Mouse (Mus musculus): ENCODE measurements around the gene Casz1. TPM values are rescaled to one million over a fixed set of nuclear protein-coding genes. Genes with fewer than 3 reads are reported as not detected.

Casz1 gene
- polyA plus RNA-seq, 1 experiment from 2014 or later: 7.3 TPM

DNA sequence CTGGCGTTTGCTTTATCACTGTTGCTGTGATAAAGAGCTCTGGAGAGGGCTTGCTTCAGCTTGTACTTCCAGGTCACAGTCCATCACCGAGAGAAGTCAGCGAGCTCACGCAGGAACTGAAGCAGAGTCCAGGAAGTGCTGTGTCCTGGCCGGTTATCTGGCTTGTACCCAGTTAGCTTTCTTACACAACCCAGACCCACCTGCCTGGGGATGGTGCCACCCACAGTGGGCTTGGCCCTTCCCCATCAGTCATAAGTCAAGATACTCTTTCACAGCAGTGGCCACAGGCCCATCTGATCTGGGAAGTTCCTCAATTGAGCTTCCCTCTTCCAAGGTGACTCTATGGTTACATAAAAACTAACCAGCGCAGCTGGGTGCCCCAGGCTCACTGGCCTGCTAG, 31.6 kb upstream of the Casz1 start:
- no peaks in the 10 kb centered on the region for H3K9me3 ChIP-seq (ENCODE audit: control insufficient read depth, low read length)
- H3K27me3 ChIP-seq (ENCODE audit: control insufficient read depth, insufficient read depth, low read depth, low read length): peaks cover 28% of the 10 kb centered on the region
- H3K9ac ChIP-seq (ENCODE audit: low read length): no peak overlapping the region
- no peaks in the 10 kb centered on the region; the same call in 1 of the 2 replicates for H3K4me1 ChIP-seq (replicated peaks; ENCODE audit: control insufficient read depth, insufficient read depth, low read length)
- no peak overlapping the region for H3K4me2 ChIP-seq (ENCODE audit: low read depth, low read length)
- no peak for ATAC-seq (ENCODE audit: low read depth)
- no peak overlapping the region for H3K27ac ChIP-seq (ENCODE audit: low read length)
- H3K4me3 ChIP-seq (ENCODE audit: low read length): no peak overlapping the region
- WGBS: 57% methylated on average over 6 of the region's 6 CpGs
- no peaks in the 10 kb centered on the region for H3K36me3 ChIP-seq (ENCODE audit: control insufficient read depth, insufficient read depth, low read length)

DNA sequence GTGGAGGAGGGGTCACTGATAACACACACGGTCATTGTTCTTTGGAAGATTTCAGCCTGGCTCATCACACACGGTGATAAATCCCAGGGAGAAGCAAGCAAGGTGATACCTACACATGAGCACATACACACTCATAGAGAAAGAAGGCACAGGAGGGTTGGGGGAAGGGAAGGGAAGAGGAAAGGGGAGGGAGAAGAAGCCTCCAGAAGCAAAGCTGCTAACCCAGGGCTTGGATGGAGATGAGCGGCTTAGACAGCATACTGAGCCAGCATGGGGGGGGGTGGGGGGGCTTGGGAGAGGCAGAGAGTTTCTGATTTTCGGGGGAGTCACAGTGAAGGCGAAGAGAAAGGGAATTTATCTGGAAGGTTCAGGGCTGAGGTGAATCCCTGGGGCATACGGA, 30.2 kb upstream of the Casz1 start:
- no peaks in the 10 kb centered on the region for H3K9me3 ChIP-seq (ENCODE audit: control insufficient read depth, low read length)
- 73% methylated on average over 6 of the region's 6 CpGs for WGBS
- no peaks in the 10 kb centered on the region for H3K36me3 ChIP-seq (ENCODE audit: control insufficient read depth, insufficient read depth, low read length)
- H3K4me2 ChIP-seq (ENCODE audit: low read depth, low read length): no peak overlapping the region
- H3K27me3 ChIP-seq (ENCODE audit: control insufficient read depth, insufficient read depth, low read depth, low read length): peaks cover 28% of the 10 kb centered on the region
- no peak for ATAC-seq (ENCODE audit: low read depth)
- no peak overlapping the region for H3K27ac ChIP-seq (ENCODE audit: low read length)
- no peaks in the 10 kb centered on the region; the same call in 1 of the 2 replicates for H3K4me1 ChIP-seq (replicated peaks; ENCODE audit: control insufficient read depth, insufficient read depth, low read length)
- H3K9ac ChIP-seq (ENCODE audit: low read length): no peak overlapping the region
- no peak overlapping the region for H3K4me3 ChIP-seq (ENCODE audit: low read length)

GRCm38 (mm10) chr4:148775476-148776269, 28.6 kb upstream of the Casz1 start:
- no peak overlapping the region for H3K4me2 ChIP-seq (ENCODE audit: low read depth, low read length)
- no peaks in the 10 kb centered on the region for H3K36me3 ChIP-seq (ENCODE audit: control insufficient read depth, insufficient read depth, low read length)
- H3K27ac ChIP-seq (ENCODE audit: low read length): no peak overlapping the region
- peak; percentile 15; the same call in 1 of the 2 replicates for ATAC-seq (ENCODE audit: low read depth)
- H3K4me3 ChIP-seq (ENCODE audit: low read length): no peak overlapping the region
- H3K4me1 ChIP-seq (replicated peaks; ENCODE audit: control insufficient read depth, insufficient read depth, low read length): no peaks in the 10 kb centered on the region; the same call in 1 of the 2 replicates
- H3K9me3 ChIP-seq (ENCODE audit: control insufficient read depth, low read length): no peaks in the 10 kb centered on the region
- 57% methylated on average over 10 of the region's 10 CpGs for whole genome bisulfite sequencing
- no peak overlapping the region for H3K9ac ChIP-seq (ENCODE audit: low read length)
- H3K27me3 ChIP-seq (ENCODE audit: control insufficient read depth, insufficient read depth, low read depth, low read length): peaks cover 23% of the 10 kb centered on the region

DNA sequence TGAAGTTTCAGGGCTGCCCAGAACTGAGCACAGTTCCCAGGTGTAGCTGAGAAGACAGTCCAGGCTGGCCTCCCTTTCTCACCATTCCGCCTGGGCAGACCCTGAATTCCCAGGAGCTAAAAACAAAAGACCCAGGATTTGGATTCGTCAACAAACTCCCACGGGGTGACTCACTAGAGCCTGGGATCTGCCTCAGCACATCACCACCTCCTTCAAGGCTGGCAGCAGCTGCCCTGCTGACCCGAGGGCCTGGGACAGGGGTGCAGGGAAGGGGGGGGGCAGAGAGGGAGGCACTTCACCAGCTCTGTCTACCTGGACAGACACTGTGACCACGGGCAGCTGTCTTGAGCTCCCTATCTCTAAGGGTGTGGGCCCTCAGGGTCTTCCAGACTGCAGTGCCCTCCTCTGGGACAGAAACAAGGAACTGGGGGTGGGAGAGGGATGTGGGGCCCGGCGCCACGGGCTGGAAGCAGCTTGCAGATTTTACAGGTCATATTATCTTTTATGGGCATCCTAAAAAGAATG, 24.1 kb upstream of the Casz1 start:
- no peak overlapping the region for H3K4me3 ChIP-seq (ENCODE audit: low read length)
- no peak overlapping the region for H3K4me2 ChIP-seq (ENCODE audit: low read depth, low read length)
- ATAC-seq (ENCODE audit: low read depth): no peak
- no peaks in the 10 kb centered on the region for H3K9me3 ChIP-seq (ENCODE audit: control insufficient read depth, low read length)
- H3K9ac ChIP-seq (ENCODE audit: low read length): no peak overlapping the region
- H3K27me3 ChIP-seq (ENCODE audit: control insufficient read depth, insufficient read depth, low read depth, low read length): no peaks in the 10 kb centered on the region
- H3K36me3 ChIP-seq (ENCODE audit: control insufficient read depth, insufficient read depth, low read length): no peaks in the 10 kb centered on the region
- no peak overlapping the region for H3K27ac ChIP-seq (ENCODE audit: low read length)
- WGBS: 43% methylated on average over 8 of the region's 8 CpGs
- no peaks in the 10 kb centered on the region for H3K4me1 ChIP-seq (replicated peaks; ENCODE audit: control insufficient read depth, insufficient read depth, low read length)

GRCm38 (mm10) chr4:148781516-148781915, 22.7 kb upstream of the Casz1 start:
- no peak overlapping the region for H3K27ac ChIP-seq (ENCODE audit: low read length)
- WGBS: 55% methylated on average over 7 of the region's 7 CpGs
- H3K27me3 ChIP-seq (ENCODE audit: control insufficient read depth, insufficient read depth, low read depth, low read length): no peaks in the 10 kb centered on the region
- H3K9me3 ChIP-seq (ENCODE audit: control insufficient read depth, low read length): no peaks in the 10 kb centered on the region
- no peak overlapping the region for H3K4me2 ChIP-seq (ENCODE audit: low read depth, low read length)
- no peak overlapping the region for H3K9ac ChIP-seq (ENCODE audit: low read length)
- no peaks in the 10 kb centered on the region for H3K36me3 ChIP-seq (ENCODE audit: control insufficient read depth, insufficient read depth, low read length)
- H3K4me3 ChIP-seq (ENCODE audit: low read length): no peak overlapping the region
- ATAC-seq (ENCODE audit: low read depth): no peak
- H3K4me1 ChIP-seq (replicated peaks; ENCODE audit: control insufficient read depth, insufficient read depth, low read length): no peaks in the 10 kb centered on the region

- Histone ChIP-seq H3K27ac (ENCODE audit: low read length) (no peak overlapping the region), H3K4me1 (replicated peaks; ENCODE audit: control insufficient read depth, insufficient read depth, low read length) (no peaks in the 10 kb centered on the region), H3K4me2 (ENCODE audit: low read depth, low read length) (no peak overlapping the region), H3K36me3 (ENCODE audit: control insufficient read depth, insufficient read depth, low read length) (no peaks in the 10 kb centered on the region), H3K9ac (ENCODE audit: low read length) (no peak overlapping the region), H3K4me3 (ENCODE audit: low read length) (no peak overlapping the region), H3K9me3 (ENCODE audit: control insufficient read depth, low read length) (no peaks in the 10 kb centered on the region), H3K27me3 (ENCODE audit: control insufficient read depth, insufficient read depth, low read depth, low read length) (no peaks in the 10 kb centered on the region)
- no peak for ATAC-seq (ENCODE audit: low read depth)
- 67% methylated on average over 6 of the region's 6 CpGs for WGBS
Observed at GRCm38 (mm10) chr4:148782880-148783279, 21.3 kb upstream of the Casz1 start.

- H3K9me3 ChIP-seq (ENCODE audit: control insufficient read depth, low read length): no peaks in the 10 kb centered on the region
- H3K4me1 ChIP-seq (replicated peaks; ENCODE audit: control insufficient read depth, insufficient read depth, low read length): no peaks in the 10 kb centered on the region
- H3K4me3 ChIP-seq (ENCODE audit: low read length): no peak overlapping the region
- WGBS: 49% methylated on average over 6 of the region's 6 CpGs
- no peak overlapping the region for H3K4me2 ChIP-seq (ENCODE audit: low read depth, low read length)
- no peak overlapping the region for H3K9ac ChIP-seq (ENCODE audit: low read length)
- H3K27me3 ChIP-seq (ENCODE audit: control insufficient read depth, insufficient read depth, low read depth, low read length): peaks cover 3% of the 10 kb centered on the region; the same call in 1 of the 2 replicates
- no peak overlapping the region for H3K27ac ChIP-seq (ENCODE audit: low read length)
- ATAC-seq (ENCODE audit: low read depth): no peak
- H3K36me3 ChIP-seq (ENCODE audit: control insufficient read depth, insufficient read depth, low read length): no peaks in the 10 kb centered on the region
Observed at GRCm38 (mm10) chr4:148783760-148784159, 20.5 kb upstream of the Casz1 start.

DNA sequence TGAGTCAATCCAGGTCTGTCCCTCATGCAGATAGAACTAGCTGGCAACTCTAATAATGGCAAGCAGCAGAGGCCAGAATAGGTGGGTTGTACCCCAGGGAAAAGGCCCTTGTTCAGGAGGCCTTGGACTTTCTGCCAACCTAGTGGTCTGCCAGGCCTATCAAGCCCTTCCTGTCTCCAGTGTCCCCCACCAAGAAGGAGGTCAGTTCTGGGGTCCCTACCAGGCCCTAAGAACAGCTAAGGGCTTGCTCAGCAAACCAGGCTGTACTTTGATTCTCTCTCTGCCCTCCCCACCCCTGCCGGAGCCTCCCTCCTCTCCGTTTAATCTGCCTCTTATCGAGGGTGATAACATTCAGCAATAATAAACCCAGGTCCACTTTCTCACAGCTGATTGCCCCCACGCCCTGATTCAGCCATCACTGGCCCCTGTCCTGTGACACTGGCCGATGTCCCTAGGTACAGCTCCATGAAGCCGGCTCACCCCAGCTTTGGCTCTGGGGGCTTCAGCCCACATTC, 19.1 kb upstream of the Casz1 start:
- Histone ChIP-seq H3K9ac (ENCODE audit: low read length) (no peak overlapping the region), H3K4me3 (ENCODE audit: low read length) (no peak overlapping the region), H3K4me2 (ENCODE audit: low read depth, low read length) (no peak overlapping the region), H3K27me3 (ENCODE audit: control insufficient read depth, insufficient read depth, low read depth, low read length) (peaks cover 3% of the 10 kb centered on the region; the same call in 1 of the 2 replicates), H3K9me3 (ENCODE audit: control insufficient read depth, low read length) (no peaks in the 10 kb centered on the region), H3K4me1 (replicated peaks; ENCODE audit: control insufficient read depth, insufficient read depth, low read length) (no peaks in the 10 kb centered on the region), H3K27ac (ENCODE audit: low read length) (no peak overlapping the region), H3K36me3 (ENCODE audit: control insufficient read depth, insufficient read depth, low read length) (no peaks in the 10 kb centered on the region)
- no peak for ATAC-seq (ENCODE audit: low read depth)
- 61% methylated on average over 6 of the region's 6 CpGs for WGBS

- Histone ChIP-seq H3K4me2 (ENCODE audit: low read depth, low read length) (no peak overlapping the region), H3K36me3 (ENCODE audit: control insufficient read depth, insufficient read depth, low read length) (no peaks in the 10 kb centered on the region), H3K4me3 (ENCODE audit: low read length) (no peak overlapping the region), H3K9ac (ENCODE audit: low read length) (no peak overlapping the region), H3K27ac (ENCODE audit: low read length) (no peak overlapping the region), H3K9me3 (ENCODE audit: control insufficient read depth, low read length) (no peaks in the 10 kb centered on the region), H3K4me1 (replicated peaks; ENCODE audit: control insufficient read depth, insufficient read depth, low read length) (no peaks in the 10 kb centered on the region), H3K27me3 (ENCODE audit: control insufficient read depth, insufficient read depth, low read depth, low read length) (peaks cover 3% of the 10 kb centered on the region; the same call in 1 of the 2 replicates)
- WGBS: 74% methylated on average over 8 of the region's 8 CpGs
- ATAC-seq (ENCODE audit: low read depth): no peak
Observed at GRCm38 (mm10) chr4:148785995-148786394, 18.2 kb upstream of the Casz1 start.

Data from lung, embryonic 16.5 days (tissue).